Mouse (Mus musculus) lung, postnatal 4 days (tissue): ENCODE results near the gene Syn2.

Experiments
- DNase-seq, 2 experiments: peaks; one replicate each; pipeline ENCODE4 v3.0.0; 2021

Gene Syn2

GRCm38 (mm10) chr6:115134501-115135331, at the start of gene Syn2:
Syn2 (plus strand) TSS chr6:115134902.
- peak; percentile 79 to 80 for DNase-seq

GRCm38 (mm10) chr6:115085274-115085841, 49.3 kb upstream of the Syn2 start:
- no peak for DNase-seq

GRCm38 (mm10) chr6:115088314-115089106, 46.2 kb upstream of the Syn2 start:
- no peak for DNase-seq

- no peak for DNase-seq
Measured at GRCm38 (mm10) chr6:115091737-115092136, 43.0 kb upstream of the Syn2 start.

GRCm38 (mm10) chr6:115102542-115102941, 32.2 kb upstream of the Syn2 start:
- DNase-seq: no peak

- no peak for DNase-seq
Measured at GRCm38 (mm10) chr6:115111426-115111825, 23.3 kb upstream of the Syn2 start.

GRCm38 (mm10) chr6:115122181-115122580, 12.5 kb upstream of the Syn2 start:
- DNase-seq: no peak

- DNase-seq: peak; percentile 6 to 29
Measured at GRCm38 (mm10) chr6:115123262-115124201, 11.2 kb upstream of the Syn2 start.

- DNase-seq: peak in 1 of 2 experiments; percentile 5
Measured at GRCm38 (mm10) chr6:115124675-115125357, 9.9 kb upstream of the Syn2 start.

GRCm38 (mm10) chr6:115125358-115125720, 9.4 kb upstream of the Syn2 start:
- no peak for DNase-seq

- DNase-seq: no peak
Measured at GRCm38 (mm10) chr6:115126232-115126785, 8.4 kb upstream of the Syn2 start.

GRCm38 (mm10) chr6:115126851-115127250, 7.9 kb upstream of the Syn2 start:
- no peak for DNase-seq

GRCm38 (mm10) chr6:115127255-115127824, 7.4 kb upstream of the Syn2 start:
- DNase-seq: no peak

- DNase-seq: no peak
Measured at GRCm38 (mm10) chr6:115135332-115135649, 589 bp downstream of the Syn2 start.

GRCm38 (mm10) chr6:115136156-115136555, 1.5 kb downstream of the Syn2 start:
- DNase-seq: no peak

GRCm38 (mm10) chr6:115141446-115141845, 6.7 kb downstream of the Syn2 start:
- DNase-seq: no peak

- DNase-seq: no peak
Measured at GRCm38 (mm10) chr6:115161175-115161574, 26.5 kb downstream of the Syn2 start.

- no peak for DNase-seq
Measured at GRCm38 (mm10) chr6:115165863-115166470, 31.3 kb downstream of the Syn2 start.

GRCm38 (mm10) chr6:115168921-115169320, 34.2 kb downstream of the Syn2 start:
- DNase-seq: no peak

- no peak for DNase-seq
Measured at GRCm38 (mm10) chr6:115169518-115169917, 34.8 kb downstream of the Syn2 start.

- DNase-seq: no peak
Measured at GRCm38 (mm10) chr6:115174845-115175244, 40.1 kb downstream of the Syn2 start.
